Mouse (Mus musculus): ENCODE data around the gene Hnrnpr. TPM values are rescaled to one million over a fixed set of nuclear protein-coding genes. Genes with fewer than 3 reads are reported as not detected.
A peak's percentile ranks its signal among the peaks of the same experiment; 100 is the strongest.

The Hnrnpr gene
- polyA plus RNA-seq (2014; fragmentation: Nextera tagmentation; extraction: Ambion mirVana): 157 and 164 TPM in 2 replicates

- under 1% methylated on average over 60 of the region's 65 CpGs for WGBS
- Histone ChIP-seq H3K4me3 (ENCODE audit: low read depth, low read length) (peak within 1 kb of the TSS; percentile 98), H3K4me1 (ENCODE audit: control insufficient read depth, insufficient read depth, low read length) (peaks cover 26% of the 10 kb centered on the region), H3K4me2 (replicated peaks; ENCODE audit: low read depth, low read length) (peak within 1 kb of the TSS; percentile 77), H3K9ac (replicated peaks; ENCODE audit: low read depth, low read length) (peak within 1 kb of the TSS; percentile 100), H3K9me3 (ENCODE audit: control insufficient read depth, low read depth, low read length) (no peaks in the 10 kb centered on the region), H3K27me3 (ENCODE audit: control insufficient read depth, insufficient read depth, low read length) (no peaks in the 10 kb centered on the region), H3K27ac (ENCODE audit: low read length) (peak within 1 kb of the TSS; percentile 97), H3K36me3 (ENCODE audit: control insufficient read depth, insufficient read depth, low read length) (no peaks in the 10 kb centered on the region)
- ATAC-seq (ENCODE audit: insufficient number of reproducible peaks, insufficient read depth, low FRiP score, low read depth): peak; percentile 99
Observed at GRCm38 (mm10) chr4:136310229-136311041, at the start of gene Hnrnpr. TSS of gene Hnrnpr (plus strand) at chr4:136310942.

GRCm38 (mm10) chr4:136261912-136262311, 48.8 kb upstream of the Hnrnpr start:
- ATAC-seq (ENCODE audit: insufficient number of reproducible peaks, insufficient read depth, low FRiP score, low read depth): no peak

GRCm38 (mm10) chr4:136263555-136263954, 47.2 kb upstream of the Hnrnpr start:
- Histone ChIP-seq H3K4me1 (ENCODE audit: control insufficient read depth, insufficient read depth, low read length) (no peaks in the 10 kb centered on the region; the same call in 1 of the 2 replicates), H3K27me3 (ENCODE audit: control insufficient read depth, insufficient read depth, low read length) (no peaks in the 10 kb centered on the region), H3K9me3 (ENCODE audit: control insufficient read depth, low read depth, low read length) (no peaks in the 10 kb centered on the region), H3K36me3 (ENCODE audit: control insufficient read depth, insufficient read depth, low read length) (no peaks in the 10 kb centered on the region), H3K4me2 (replicated peaks; ENCODE audit: low read depth, low read length) (no peak overlapping the region), H3K27ac (ENCODE audit: low read length) (no peak overlapping the region), H3K4me3 (ENCODE audit: low read depth, low read length) (no peak overlapping the region), H3K9ac (replicated peaks; ENCODE audit: low read depth, low read length) (no peak overlapping the region)
- no peak for ATAC-seq (ENCODE audit: insufficient number of reproducible peaks, insufficient read depth, low FRiP score, low read depth)
- WGBS: 95% methylated on average over 4 of the region's 4 CpGs

More at GRCm38 (mm10) chr4:136261912-136262311, 48.8 kb upstream of the Hnrnpr start:
- no peaks in the 10 kb centered on the region; the same call in 1 of the 2 replicates for H3K4me1 ChIP-seq (ENCODE audit: control insufficient read depth, insufficient read depth, low read length)
- 51% methylated on average over 10 of the region's 10 CpGs for WGBS
- no peaks in the 10 kb centered on the region for H3K27me3 ChIP-seq (ENCODE audit: control insufficient read depth, insufficient read depth, low read length)
- H3K27ac ChIP-seq (ENCODE audit: low read length): no peak overlapping the region
- H3K9ac ChIP-seq (replicated peaks; ENCODE audit: low read depth, low read length): no peak overlapping the region
- no peaks in the 10 kb centered on the region for H3K36me3 ChIP-seq (ENCODE audit: control insufficient read depth, insufficient read depth, low read length)
- H3K9me3 ChIP-seq (ENCODE audit: control insufficient read depth, low read depth, low read length): no peaks in the 10 kb centered on the region
- H3K4me3 ChIP-seq (ENCODE audit: low read depth, low read length): no peak overlapping the region
- no peak overlapping the region for H3K4me2 ChIP-seq (replicated peaks; ENCODE audit: low read depth, low read length)

GRCm38 (mm10) chr4:136266716-136267343, 43.9 kb upstream of the Hnrnpr start:
- no peak for ATAC-seq (ENCODE audit: insufficient number of reproducible peaks, insufficient read depth, low FRiP score, low read depth)
- H3K9ac ChIP-seq (replicated peaks; ENCODE audit: low read depth, low read length): no peak overlapping the region

GRCm38 (mm10) chr4:136268912-136269311, 41.8 kb upstream of the Hnrnpr start:
- WGBS: 89% methylated on average over 1 of the region's 1 CpGs
- Histone ChIP-seq H3K27ac (ENCODE audit: low read length) (no peak overlapping the region), H3K27me3 (ENCODE audit: control insufficient read depth, insufficient read depth, low read length) (no peaks in the 10 kb centered on the region), H3K4me3 (ENCODE audit: low read depth, low read length) (no peak overlapping the region), H3K4me2 (replicated peaks; ENCODE audit: low read depth, low read length) (no peak overlapping the region), H3K36me3 (ENCODE audit: control insufficient read depth, insufficient read depth, low read length) (no peaks in the 10 kb centered on the region), H3K9ac (replicated peaks; ENCODE audit: low read depth, low read length) (no peak overlapping the region), H3K9me3 (ENCODE audit: control insufficient read depth, low read depth, low read length) (peaks cover 14% of the 10 kb centered on the region), H3K4me1 (ENCODE audit: control insufficient read depth, insufficient read depth, low read length) (no peaks in the 10 kb centered on the region)
- no peak for ATAC-seq (ENCODE audit: insufficient number of reproducible peaks, insufficient read depth, low FRiP score, low read depth)

More at GRCm38 (mm10) chr4:136266716-136267343, 43.9 kb upstream of the Hnrnpr start:
- Histone ChIP-seq H3K4me3 (ENCODE audit: low read depth, low read length) (no peak overlapping the region), H3K27me3 (ENCODE audit: control insufficient read depth, insufficient read depth, low read length) (no peaks in the 10 kb centered on the region), H3K36me3 (ENCODE audit: control insufficient read depth, insufficient read depth, low read length) (no peaks in the 10 kb centered on the region), H3K4me2 (replicated peaks; ENCODE audit: low read depth, low read length) (no peak overlapping the region), H3K27ac (ENCODE audit: low read length) (no peak overlapping the region), H3K4me1 (ENCODE audit: control insufficient read depth, insufficient read depth, low read length) (no peaks in the 10 kb centered on the region), H3K9me3 (ENCODE audit: control insufficient read depth, low read depth, low read length) (no peaks in the 10 kb centered on the region)
- WGBS: 82% methylated on average over 9 of the region's 9 CpGs

GRCm38 (mm10) chr4:136270648-136271047, 40.1 kb upstream of the Hnrnpr start:
- Histone ChIP-seq H3K36me3 (ENCODE audit: control insufficient read depth, insufficient read depth, low read length) (no peaks in the 10 kb centered on the region), H3K9ac (replicated peaks; ENCODE audit: low read depth, low read length) (no peak overlapping the region), H3K4me1 (ENCODE audit: control insufficient read depth, insufficient read depth, low read length) (no peaks in the 10 kb centered on the region), H3K9me3 (ENCODE audit: control insufficient read depth, low read depth, low read length) (peaks cover 14% of the 10 kb centered on the region), H3K27ac (ENCODE audit: low read length) (no peak overlapping the region), H3K4me3 (ENCODE audit: low read depth, low read length) (no peak overlapping the region), H3K4me2 (replicated peaks; ENCODE audit: low read depth, low read length) (no peak overlapping the region), H3K27me3 (ENCODE audit: control insufficient read depth, insufficient read depth, low read length) (no peaks in the 10 kb centered on the region)
- ATAC-seq (ENCODE audit: insufficient number of reproducible peaks, insufficient read depth, low FRiP score, low read depth): no peak
- 78% methylated on average over 8 of the region's 8 CpGs for WGBS

- Histone ChIP-seq H3K4me1 (ENCODE audit: control insufficient read depth, insufficient read depth, low read length) (peaks cover 19% of the 10 kb centered on the region), H3K9me3 (ENCODE audit: control insufficient read depth, low read depth, low read length) (no peaks in the 10 kb centered on the region), H3K27me3 (ENCODE audit: control insufficient read depth, insufficient read depth, low read length) (no peaks in the 10 kb centered on the region), H3K9ac (replicated peaks; ENCODE audit: low read depth, low read length) (no peak overlapping the region), H3K27ac (ENCODE audit: low read length) (no peak overlapping the region), H3K4me3 (ENCODE audit: low read depth, low read length) (no peak overlapping the region), H3K4me2 (replicated peaks; ENCODE audit: low read depth, low read length) (no peak overlapping the region), H3K36me3 (ENCODE audit: control insufficient read depth, insufficient read depth, low read length) (no peaks in the 10 kb centered on the region)
- 73% methylated on average over 8 of the region's 8 CpGs for WGBS
- ATAC-seq (ENCODE audit: insufficient number of reproducible peaks, insufficient read depth, low FRiP score, low read depth): no peak
Observed at GRCm38 (mm10) chr4:136281097-136281496, 29.6 kb upstream of the Hnrnpr start.

- no peaks in the 10 kb centered on the region for H3K9me3 ChIP-seq (ENCODE audit: control insufficient read depth, low read depth, low read length)
- H3K27me3 ChIP-seq (ENCODE audit: control insufficient read depth, insufficient read depth, low read length): no peaks in the 10 kb centered on the region
- ATAC-seq (ENCODE audit: insufficient number of reproducible peaks, insufficient read depth, low FRiP score, low read depth): no peak
- H3K27ac ChIP-seq (ENCODE audit: low read length): no peak overlapping the region
- H3K9ac ChIP-seq (replicated peaks; ENCODE audit: low read depth, low read length): no peak overlapping the region
- 52% methylated on average over 9 of the region's 9 CpGs for WGBS
- peaks cover 21% of the 10 kb centered on the region for H3K4me1 ChIP-seq (ENCODE audit: control insufficient read depth, insufficient read depth, low read length)
- H3K4me3 ChIP-seq (ENCODE audit: low read depth, low read length): no peak overlapping the region
- no peaks in the 10 kb centered on the region for H3K36me3 ChIP-seq (ENCODE audit: control insufficient read depth, insufficient read depth, low read length)
- no peak overlapping the region for H3K4me2 ChIP-seq (replicated peaks; ENCODE audit: low read depth, low read length)
Observed at GRCm38 (mm10) chr4:136281611-136282010, 29.1 kb upstream of the Hnrnpr start.

All from stomach, embryonic 14.5 days (tissue).